Mouse (Mus musculus): ENCODE data around the gene Kpna4. TPM values are rescaled to one million over a fixed set of nuclear protein-coding genes. Genes with fewer than 3 reads are reported as not detected.

Kpna4 gene
- total and polyA plus RNA-seq, 2 experiments from 2014 or later = 26.4 to 53.0 TPM

- no peak for DNase-seq (ENCODE audit: low spot score)
- H3K4me2 ChIP-seq (ENCODE audit: low read depth, low read length) = peak overlapping the region; percentile 98
- ATAC-seq = no peak; the same call in 1 of the 2 replicates
- H3K9me3 ChIP-seq (ENCODE audit: low read length) = no peaks in the 10 kb centered on the region
- H3K27me3 ChIP-seq (ENCODE audit: insufficient read depth, low read length) = no peaks in the 10 kb centered on the region
- WGBS = 4% methylated on average over 9 of the region's 9 CpGs
- H3K36me3 ChIP-seq (ENCODE audit: insufficient read depth, low read length) = no peaks in the 10 kb centered on the region
- peak overlapping the region; percentile 90 for H3K4me3 ChIP-seq (ENCODE audit: low read length)
- H3K4me1 ChIP-seq (ENCODE audit: insufficient read depth, low read length) = peaks cover 4% of the 10 kb centered on the region; the same call in 1 of the 2 replicates
- H3K27ac ChIP-seq = peak overlapping the region; percentile 86
- no peak for TF ChIP-seq CTCF (IDR thresholded peaks at IDR 0.05; ENCODE audit: low read depth)
- peak overlapping the region; percentile 73 for H3K9ac ChIP-seq (replicated peaks; ENCODE audit: low read length)
These were observed 81.6 kb downstream of the Kpna4 start for GRCm38 (mm10) chr3:69045400-69045703.

GRCm38 (mm10) chr3:69044645-69045399, 82.1 kb downstream of the Kpna4 start, which contains the start of gene Trim59:
Gene Trim59 (minus strand): TSS chr3:69044755.
- 0 out of 2 replicates have a peak, but pooled peaks have one; percentile 3 for TF ChIP-seq CTCF (IDR thresholded peaks at IDR 0.05; ENCODE audit: low read depth)
- WGBS = under 1% methylated on average over 69 of the region's 80 CpGs
- Histone ChIP-seq H3K4me1 (ENCODE audit: insufficient read depth, low read length) (peaks cover 4% of the 10 kb centered on the region; the same call in 1 of the 2 replicates), H3K4me3 (ENCODE audit: low read length) (peak within 1 kb of the TSS; percentile 90), H3K27me3 (ENCODE audit: insufficient read depth, low read length) (no peaks in the 10 kb centered on the region), H3K27ac (peak within 1 kb of the TSS; percentile 86), H3K9ac (replicated peaks; ENCODE audit: low read length) (peak within 1 kb of the TSS; percentile 73), H3K36me3 (ENCODE audit: insufficient read depth, low read length) (no peaks in the 10 kb centered on the region), H3K9me3 (ENCODE audit: low read length) (no peaks in the 10 kb centered on the region), H3K4me2 (ENCODE audit: low read depth, low read length) (peak within 1 kb of the TSS; percentile 98)
- ATAC-seq (peak; percentile 97), DNase-seq (ENCODE audit: low spot score) (peak; percentile 98)

GRCm38 (mm10) chr3:69044167-69044591, 82.7 kb downstream of the Kpna4 start:
- TF ChIP-seq CTCF (IDR thresholded peaks at IDR 0.05; ENCODE audit: low read depth) = 0 out of 2 replicates have a peak, but pooled peaks have one; percentile 4
- under 1% methylated on average over 37 of the region's 42 CpGs for WGBS
- Histone ChIP-seq H3K4me3 (ENCODE audit: low read length) (peak overlapping the region; percentile 90), H3K36me3 (ENCODE audit: insufficient read depth, low read length) (no peaks in the 10 kb centered on the region), H3K4me2 (ENCODE audit: low read depth, low read length) (peak overlapping the region; percentile 98), H3K27me3 (ENCODE audit: insufficient read depth, low read length) (no peaks in the 10 kb centered on the region), H3K4me1 (ENCODE audit: insufficient read depth, low read length) (peaks cover 4% of the 10 kb centered on the region; the same call in 1 of the 2 replicates), H3K27ac (peak overlapping the region; percentile 86), H3K9me3 (ENCODE audit: low read length) (no peaks in the 10 kb centered on the region), H3K9ac (replicated peaks; ENCODE audit: low read length) (peak overlapping the region; percentile 73)
- peak; percentile 80 for ATAC-seq
- DNase-seq (ENCODE audit: low spot score) = no peak

- H3K27me3 ChIP-seq (ENCODE audit: insufficient read depth, low read length) = no peaks in the 10 kb centered on the region
- no peak overlapping the region for H3K9ac ChIP-seq (replicated peaks; ENCODE audit: low read length)
- DNase-seq (ENCODE audit: low spot score) (no peak), ATAC-seq (no peak)
- no peak for TF ChIP-seq CTCF (IDR thresholded peaks at IDR 0.05; ENCODE audit: low read depth)
- H3K4me3 ChIP-seq (ENCODE audit: low read length) = no peak overlapping the region
- H3K4me1 ChIP-seq (ENCODE audit: insufficient read depth, low read length) = peaks cover 4% of the 10 kb centered on the region; the same call in 1 of the 2 replicates
- WGBS = 64% methylated on average over 5 of the region's 5 CpGs
- no peak overlapping the region for H3K27ac ChIP-seq
- no peaks in the 10 kb centered on the region for H3K36me3 ChIP-seq (ENCODE audit: insufficient read depth, low read length)
- no peaks in the 10 kb centered on the region for H3K9me3 ChIP-seq (ENCODE audit: low read length)
- 0 out of 2 replicates have a peak overlapping the region, but pooled peaks have one; percentile 23 for H3K4me2 ChIP-seq (ENCODE audit: low read depth, low read length)
These were observed 85.6 kb downstream of the Kpna4 start for GRCm38 (mm10) chr3:69041298-69041697.

GRCm38 (mm10) chr3:69040105-69040504, 86.8 kb downstream of the Kpna4 start:
- H3K9ac ChIP-seq (replicated peaks; ENCODE audit: low read length) = no peak overlapping the region
- 88% methylated on average over 2 of the region's 2 CpGs for WGBS
- H3K9me3 ChIP-seq (ENCODE audit: low read length) = no peaks in the 10 kb centered on the region
- ATAC-seq (no peak), DNase-seq (ENCODE audit: low spot score) (no peak)
- no peak overlapping the region for H3K27ac ChIP-seq
- no peak overlapping the region for H3K4me3 ChIP-seq (ENCODE audit: low read length)
- no peak overlapping the region for H3K4me2 ChIP-seq (ENCODE audit: low read depth, low read length)
- no peaks in the 10 kb centered on the region for H3K27me3 ChIP-seq (ENCODE audit: insufficient read depth, low read length)
- H3K4me1 ChIP-seq (ENCODE audit: insufficient read depth, low read length) = no peaks in the 10 kb centered on the region
- H3K36me3 ChIP-seq (ENCODE audit: insufficient read depth, low read length) = no peaks in the 10 kb centered on the region
- no peak for TF ChIP-seq CTCF (IDR thresholded peaks at IDR 0.05; ENCODE audit: low read depth)

- H3K27ac ChIP-seq = no peak overlapping the region
- ATAC-seq (no peak), DNase-seq (ENCODE audit: low spot score) (no peak)
- H3K4me3 ChIP-seq (ENCODE audit: low read length) = no peak overlapping the region
- no peaks in the 10 kb centered on the region for H3K4me1 ChIP-seq (ENCODE audit: insufficient read depth, low read length)
- H3K27me3 ChIP-seq (ENCODE audit: insufficient read depth, low read length) = no peaks in the 10 kb centered on the region
- TF ChIP-seq CTCF (IDR thresholded peaks at IDR 0.05; ENCODE audit: low read depth) = no peak
- H3K9ac ChIP-seq (replicated peaks; ENCODE audit: low read length) = no peak overlapping the region
- WGBS = 98% methylated on average over 1 of the region's 1 CpGs
- no peaks in the 10 kb centered on the region for H3K9me3 ChIP-seq (ENCODE audit: low read length)
- no peaks in the 10 kb centered on the region; the same call in 1 of the 2 replicates for H3K36me3 ChIP-seq (ENCODE audit: insufficient read depth, low read length)
- H3K4me2 ChIP-seq (ENCODE audit: low read depth, low read length) = no peak overlapping the region
These were observed 100.7 kb downstream of the Kpna4 start for GRCm38 (mm10) chr3:69026133-69026783.
